Mouse (Mus musculus) MEL-GATA-1-ER (cell line): ENCODE data around the gene Repin1.

Experiments used
- DNase-seq: peaks from one replicate; pipeline ENCODE4 v3.0.0-alpha.2; 2012; ENCODE audit warnings: low read depth; ENCODE audit errors: extremely low read depth

Gene Repin1

DNA sequence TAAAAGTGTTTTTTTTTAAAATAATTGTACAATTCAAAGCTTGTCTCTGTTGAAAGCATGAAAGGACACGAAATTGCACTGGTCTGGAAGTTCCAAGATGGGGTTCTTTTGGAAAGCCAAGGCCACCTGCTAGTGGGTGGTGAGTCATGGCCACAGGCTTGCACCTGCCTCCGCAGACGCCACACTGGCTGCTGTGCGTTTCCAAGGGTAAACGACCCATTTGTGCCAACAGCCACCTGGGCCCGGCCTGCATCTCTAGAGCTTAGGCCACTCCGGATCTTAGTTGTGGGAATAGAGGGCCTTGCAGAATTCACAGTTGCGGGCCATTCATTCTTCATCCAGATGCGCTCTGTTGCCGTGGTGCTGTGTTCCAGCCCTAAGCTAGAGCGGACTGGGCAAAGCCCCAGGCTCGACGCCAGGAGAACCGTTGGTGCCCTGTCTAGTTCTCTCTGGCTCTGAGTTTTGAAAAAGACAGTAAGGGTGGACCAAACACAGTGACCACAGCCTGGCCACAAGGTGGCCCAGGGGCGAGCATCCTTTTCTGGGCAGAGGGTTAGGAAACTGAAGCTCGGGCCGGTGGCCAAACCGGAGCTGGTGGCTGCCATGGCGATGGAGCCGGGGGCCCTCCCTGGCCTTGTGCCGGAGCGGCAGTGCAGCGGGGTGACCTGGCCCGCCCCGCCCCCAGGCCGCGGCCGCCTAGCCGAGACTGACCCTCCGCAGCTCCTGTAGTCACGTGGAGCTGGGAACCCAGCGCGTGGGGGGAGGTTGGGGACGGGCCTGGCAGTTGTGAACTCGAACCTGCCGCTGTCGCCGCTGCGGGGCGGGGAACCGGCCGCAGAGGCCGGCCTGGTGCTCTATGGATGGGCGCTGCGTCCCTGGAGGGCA lies at the start of gene Repin1, which contains the start of gene Gm44965:
Repin1 (plus strand) TSS at position 726 of the 885 bp plus-strand sequence.
Gm44965 (plus strand) TSS at position 784 of the 885 bp plus-strand sequence.
- no peak for DNase-seq

DNA sequence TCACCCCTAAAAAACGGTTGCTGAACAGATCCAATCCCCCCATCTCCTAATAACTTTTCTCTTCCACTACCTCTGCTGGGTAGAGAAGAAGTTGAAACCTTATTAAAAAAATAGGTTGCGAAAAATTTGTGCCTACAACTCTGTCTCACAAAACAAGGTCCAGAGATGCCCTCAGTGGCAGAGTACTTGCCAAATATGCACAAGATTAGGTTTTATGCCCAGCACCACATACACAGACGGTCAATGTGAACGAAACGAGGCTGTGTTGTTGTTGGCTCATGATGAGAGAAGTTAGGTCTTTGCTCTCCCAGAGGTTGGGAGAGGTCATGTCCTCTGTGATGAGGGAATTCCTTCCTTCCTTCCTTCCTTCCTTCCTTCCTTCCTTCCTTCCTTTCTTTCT lies 48.4 kb upstream of the Repin1 start:
- DNase-seq: no peak

DNA sequence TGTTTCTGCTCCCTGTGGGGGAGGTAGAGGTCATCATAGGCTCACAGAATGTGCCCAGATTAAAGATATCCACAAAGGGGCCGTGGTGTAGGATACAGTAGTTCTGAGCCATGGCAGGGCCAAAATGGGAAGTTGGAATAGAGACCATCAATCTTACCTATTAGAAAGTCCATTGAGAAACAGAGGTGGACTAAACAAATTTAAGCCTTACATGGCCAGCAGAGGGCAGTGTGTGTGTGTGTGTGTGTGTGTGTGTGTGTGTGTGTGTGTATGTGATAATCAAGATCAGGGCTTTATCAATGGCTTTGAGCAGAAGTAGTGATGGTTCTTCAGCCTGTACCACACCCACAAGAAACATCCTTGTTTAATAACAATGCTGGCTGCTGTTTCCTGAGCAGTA lies 47.4 kb upstream of the Repin1 start:
- DNase-seq: no peak

DNA sequence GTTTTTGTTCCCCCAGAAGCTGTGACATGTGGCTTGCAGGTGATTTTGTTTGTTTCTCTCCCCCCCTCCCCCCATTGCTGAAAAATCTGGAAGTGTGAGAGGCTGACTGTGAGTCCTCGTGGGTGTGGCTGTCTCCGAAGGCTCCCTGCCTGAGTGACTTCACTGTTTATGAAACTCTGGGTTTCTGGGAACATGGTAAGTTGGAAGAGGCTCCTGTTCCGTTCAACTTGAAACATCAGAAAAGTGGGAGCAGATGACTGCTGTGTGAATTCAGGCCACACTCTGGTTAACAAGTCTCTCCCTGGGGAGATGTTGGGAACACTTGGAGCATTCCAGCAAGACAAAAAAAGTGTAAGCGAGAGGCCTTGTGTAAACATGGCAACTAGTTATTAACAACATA lies 46.8 kb upstream of the Repin1 start:
- DNase-seq: no peak

DNA sequence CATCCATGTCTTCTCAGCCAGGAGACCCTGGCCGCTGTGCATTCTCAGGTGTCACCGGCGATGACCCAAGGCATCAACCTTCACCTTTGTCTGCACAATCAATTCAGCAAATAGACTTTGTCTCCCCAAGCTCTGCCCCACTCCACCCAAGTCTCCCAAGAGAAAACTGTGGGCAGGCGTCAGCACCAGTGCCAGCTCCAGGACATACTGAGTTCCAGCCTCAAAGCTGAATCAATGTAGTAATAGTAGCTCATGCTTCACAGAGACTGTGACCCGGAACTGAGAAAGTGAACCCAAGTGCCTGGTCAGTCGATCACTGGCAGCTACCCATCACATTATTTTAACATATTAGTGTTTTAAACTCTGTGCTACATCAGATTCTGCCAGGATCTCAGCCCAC lies 45.4 kb upstream of the Repin1 start:
- DNase-seq: no peak

DNA sequence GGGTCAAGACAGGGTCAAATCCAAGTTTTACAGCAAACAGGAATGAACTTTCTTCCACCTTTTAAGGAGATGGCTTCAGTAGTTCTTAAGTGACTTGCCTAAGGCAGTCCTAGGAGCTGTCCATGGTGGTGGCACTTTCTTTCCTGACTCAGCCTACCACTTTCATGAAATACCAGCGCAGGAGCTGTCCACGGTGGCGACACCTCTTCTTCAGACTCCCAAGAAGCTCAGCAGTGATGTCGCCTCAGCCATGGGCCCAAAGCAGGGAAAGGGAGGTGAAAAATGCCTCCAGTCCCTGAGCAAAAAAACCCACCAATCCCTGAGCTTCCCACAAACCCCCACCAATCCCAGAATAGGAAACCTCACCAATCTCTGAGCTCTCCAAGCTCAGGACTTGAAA lies 40.8 kb upstream of the Repin1 start:
- DNase-seq: peak; percentile 1

DNA sequence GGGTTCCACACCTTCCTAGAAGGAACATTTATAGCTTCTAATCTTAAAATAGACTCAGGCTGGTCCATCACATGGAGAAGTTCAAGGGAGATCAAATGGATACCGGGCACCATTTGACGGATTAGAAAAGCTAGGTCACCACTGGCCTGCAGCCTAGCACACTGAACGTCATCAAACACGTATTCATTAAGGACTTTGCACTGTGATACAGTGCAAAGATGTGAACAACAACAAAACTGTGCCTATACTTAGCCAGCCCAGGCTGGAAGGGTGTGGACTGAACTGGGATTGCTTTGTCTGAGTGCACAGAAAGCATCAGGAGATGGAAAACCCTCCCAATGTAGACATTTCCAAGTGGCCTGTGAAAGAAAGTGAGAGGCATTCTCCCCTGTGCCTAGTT lies 39.9 kb upstream of the Repin1 start:
- no peak for DNase-seq

DNA sequence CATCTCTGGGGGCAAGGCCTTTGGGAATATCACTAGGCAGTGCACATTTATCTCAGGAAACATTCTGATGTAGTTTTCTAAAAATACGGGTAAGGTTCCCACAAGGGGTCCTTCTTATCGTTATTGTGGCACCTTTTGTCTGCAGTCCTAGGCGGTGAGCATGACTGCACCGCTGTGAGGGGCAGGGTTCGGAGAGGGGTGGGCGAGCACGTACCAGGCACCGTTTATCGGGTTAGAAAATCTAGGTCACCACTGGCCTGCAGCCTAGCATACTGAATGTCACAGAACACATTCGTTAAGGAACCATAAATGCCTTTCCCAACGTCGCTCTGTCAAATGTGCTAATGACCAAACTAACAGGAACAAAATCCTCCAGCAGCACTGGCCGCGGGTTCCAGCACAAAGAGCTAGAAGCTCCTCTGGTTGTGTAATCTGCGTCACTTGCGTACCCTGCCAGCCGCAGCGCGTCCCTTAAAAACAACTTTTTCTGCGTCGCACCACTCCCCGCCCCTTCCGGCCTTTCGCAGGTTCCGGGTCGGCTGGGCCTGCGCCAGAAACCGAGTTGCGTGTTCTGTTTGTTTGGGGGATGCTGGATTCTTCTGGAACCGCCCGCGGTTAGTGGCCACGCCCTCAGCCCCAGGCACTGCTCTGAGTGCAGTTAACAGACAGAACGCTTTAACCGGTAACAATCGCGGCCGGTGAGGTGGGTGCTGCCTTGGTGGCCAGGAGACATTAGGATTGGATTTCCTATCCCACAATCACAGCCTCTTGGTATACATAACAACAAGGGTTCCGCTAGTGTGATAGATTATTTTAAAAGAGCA lies 39.2 kb upstream of the Repin1 start, which contains the start of gene Lrrc61:
Lrrc61 (plus strand) TSS at position 517 of the 824 bp plus-strand sequence.
- DNase-seq: no peak

DNA sequence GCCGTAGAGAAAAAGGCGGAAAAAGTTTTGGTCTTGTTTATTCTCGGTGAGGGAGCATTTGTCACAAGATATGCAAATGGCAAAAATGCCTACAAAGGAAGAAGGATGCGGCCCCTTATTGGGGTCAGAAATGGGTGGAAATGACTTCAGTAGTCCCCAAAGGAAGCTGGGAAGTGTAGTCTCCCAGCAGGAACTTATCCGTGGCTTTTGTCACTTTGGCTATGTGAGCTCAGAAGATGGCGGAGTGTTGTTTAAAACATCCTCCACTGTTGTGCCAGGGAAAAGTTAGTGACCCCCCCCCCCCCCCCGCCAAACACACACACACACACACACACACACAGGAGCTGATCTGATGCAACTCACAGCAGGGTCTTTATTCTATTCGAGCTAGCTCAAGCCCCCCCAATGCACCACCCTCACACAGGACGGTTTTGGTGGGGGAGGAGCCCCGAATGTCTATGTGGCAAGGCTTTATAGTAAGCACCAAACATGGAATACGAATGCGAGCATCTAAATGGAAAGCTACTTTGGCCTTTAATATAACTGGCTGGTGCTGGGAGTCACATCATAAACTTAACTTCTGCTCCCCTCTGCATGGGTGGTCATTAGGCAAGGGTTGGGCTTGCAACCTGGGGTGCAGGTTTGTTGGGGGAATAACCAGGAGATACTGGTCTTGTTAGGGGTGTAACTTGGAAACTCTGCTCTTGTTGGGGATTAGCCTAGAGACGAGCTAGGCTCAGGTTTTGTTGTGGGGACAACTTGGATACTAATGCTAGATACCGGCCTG lies 38.4 kb upstream of the Repin1 start:
- no peak for DNase-seq

DNA sequence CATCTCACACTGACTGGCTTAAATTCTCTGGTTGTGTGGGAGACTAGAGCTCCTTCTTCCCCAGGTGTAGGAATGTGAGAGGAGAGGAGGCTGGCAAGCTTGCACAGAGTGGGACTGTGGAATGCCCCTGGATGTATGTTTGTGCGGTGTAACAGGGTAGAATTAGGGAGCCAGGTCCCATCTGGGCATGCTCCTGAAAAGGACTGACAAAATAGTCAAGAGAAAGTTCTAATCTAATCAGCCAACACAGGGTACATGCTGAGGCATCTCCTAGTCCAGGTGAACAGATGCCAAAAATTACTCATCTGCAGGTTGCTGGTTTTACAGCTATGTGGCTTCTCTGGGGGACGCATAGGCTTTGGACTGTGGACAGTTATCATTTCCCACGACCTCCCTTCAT lies 37.7 kb upstream of the Repin1 start:
- no peak for DNase-seq

DNA sequence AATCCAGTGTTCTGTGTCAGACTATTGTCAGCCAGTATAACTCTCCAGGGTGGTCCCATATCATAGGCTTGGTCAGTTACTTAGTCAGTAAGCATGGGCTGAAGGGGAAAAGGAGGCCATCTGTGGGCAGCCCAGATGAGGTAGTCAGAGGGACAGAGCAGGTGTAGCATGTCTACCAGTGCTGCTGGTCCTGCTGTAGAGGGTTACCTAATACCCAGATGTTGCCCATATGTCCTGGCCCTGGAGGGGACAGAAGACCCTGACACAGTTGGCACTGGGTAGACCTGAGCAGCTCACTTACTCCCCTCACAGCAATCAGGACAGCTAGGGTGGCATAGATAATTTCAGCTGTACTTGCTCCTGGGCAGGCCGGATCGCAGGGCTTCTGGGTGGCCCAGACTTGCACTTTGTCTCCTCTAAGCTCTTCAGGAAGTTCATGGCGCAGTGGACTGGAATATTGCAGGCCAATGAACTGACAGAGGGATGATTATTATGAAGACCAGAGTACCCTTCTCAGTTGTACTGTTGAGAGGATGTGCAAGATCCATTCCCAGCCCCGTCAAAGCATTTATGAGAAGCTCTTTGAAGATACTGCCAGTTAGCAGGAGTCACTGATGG lies 27.9 kb upstream of the Repin1 start:
- DNase-seq: no peak

DNA sequence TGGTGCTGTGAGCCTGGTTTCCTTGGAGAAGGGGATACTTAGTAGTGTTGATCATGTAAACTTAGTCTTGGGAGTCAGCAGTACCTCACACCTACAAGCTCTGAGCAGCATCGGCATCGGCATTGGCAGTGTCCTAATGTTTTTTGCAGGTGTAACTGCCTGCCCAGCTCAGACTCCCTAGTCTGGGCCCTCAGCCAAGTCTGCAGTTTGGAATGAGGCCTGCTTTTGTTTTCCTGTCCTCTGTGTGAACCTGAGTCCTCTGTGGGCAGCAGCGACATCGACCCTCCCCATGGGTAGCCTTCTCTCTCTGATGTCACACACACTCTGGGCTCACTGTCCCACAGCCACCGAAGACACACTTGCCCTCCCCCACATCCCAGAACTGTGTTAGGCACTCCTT lies 27.4 kb upstream of the Repin1 start:
- no peak for DNase-seq

DNA sequence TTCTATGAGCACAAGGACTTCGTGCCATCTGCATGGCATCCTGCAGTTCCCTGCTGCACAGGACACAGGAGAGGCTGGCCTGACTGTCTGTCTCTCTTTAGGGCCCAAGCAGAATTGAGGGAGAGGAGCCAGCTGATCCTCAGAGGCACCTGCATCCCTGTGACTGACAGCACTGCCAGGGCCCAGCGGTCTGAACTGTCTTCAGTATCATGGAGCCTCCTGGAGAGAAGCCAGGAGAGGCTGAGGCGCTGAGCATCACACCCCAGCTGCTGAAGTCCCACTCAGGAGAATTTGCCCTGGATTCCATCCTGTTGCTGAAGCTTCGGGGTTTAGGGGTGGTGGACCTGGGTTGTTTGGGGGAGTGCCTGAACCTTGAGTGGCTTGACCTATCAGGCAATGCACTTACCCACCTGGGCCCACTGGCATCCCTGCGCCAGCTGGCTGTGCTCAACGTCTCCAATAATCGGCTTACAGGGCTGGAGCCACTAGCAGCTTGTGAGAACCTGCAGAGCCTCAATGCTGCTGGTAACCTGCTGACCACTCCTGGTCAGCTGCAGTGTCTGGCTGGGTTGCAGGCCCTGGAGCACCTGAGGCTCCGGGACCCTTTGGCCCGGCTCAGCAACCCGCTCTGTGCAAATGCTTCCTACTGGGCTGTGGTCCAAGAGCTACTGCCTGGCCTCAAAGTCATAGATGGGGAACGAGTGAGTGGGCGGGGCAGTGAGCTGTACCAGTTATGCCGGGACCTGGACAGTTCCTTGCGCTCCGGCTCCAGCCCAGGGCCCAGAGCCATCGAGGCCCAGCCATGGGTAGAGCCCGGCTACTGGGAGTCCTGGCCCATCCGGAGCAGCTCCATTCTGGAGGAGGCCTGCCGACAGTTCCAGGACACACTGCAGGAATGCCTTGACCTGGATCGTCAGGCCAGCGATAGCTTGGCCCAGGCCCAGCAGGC lies 25.4 kb upstream of the Repin1 start:
- no peak for DNase-seq

DNA sequence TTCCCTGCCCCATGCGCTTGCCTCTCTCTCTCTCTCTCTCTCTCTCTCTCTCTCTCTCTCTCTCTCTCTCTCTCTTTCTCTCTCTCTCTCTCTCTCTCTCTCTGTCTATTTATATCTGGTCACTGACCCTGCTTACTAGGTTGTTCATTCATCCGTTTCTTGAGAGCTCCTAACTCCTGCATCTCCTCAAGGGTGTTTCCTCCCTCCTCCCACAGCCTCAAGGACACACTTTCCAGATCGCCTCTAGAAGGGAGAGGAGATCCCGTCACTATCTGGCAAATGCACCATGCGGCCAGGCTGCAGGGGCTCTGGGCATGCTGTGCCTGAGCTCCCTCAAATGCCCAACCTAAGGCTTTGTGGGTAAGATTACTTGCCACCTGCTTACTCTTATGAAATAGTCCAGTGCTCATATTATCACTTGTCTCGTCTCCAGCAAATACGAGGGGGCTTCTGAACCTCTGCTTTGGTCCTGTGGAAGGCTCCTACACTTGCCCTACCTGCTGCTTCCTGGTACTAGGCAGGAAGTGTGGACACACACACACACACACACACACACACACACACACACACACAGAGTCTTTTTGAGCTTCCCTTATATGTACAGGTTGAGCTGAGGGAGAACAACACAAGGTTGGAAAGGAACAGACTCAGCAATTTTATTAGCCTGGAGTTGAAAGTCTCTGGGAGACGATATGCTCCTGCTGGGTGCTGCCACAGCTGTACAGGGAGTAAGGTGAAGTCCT lies 24.4 kb upstream of the Repin1 start:
- DNase-seq: no peak

DNA sequence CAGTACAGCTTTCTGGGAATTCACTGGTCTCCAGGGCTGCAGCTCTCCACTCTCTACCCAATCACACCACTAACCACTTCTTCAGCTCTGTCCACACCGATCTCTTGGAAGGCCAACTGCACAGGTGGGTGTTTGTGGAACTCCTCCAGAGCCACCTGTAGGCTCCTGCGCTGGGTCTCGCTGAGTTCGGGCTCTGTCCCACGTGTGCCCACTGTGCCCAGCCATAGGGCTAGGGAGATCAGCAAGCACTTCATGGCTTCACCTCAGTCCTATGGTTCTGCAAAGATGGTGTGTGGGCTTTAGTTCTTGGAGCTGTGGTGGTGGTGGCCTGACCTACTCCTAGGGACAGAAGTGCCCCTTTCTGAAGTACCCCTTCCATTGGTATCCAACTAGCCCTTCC lies 21.7 kb upstream of the Repin1 start:
- DNase-seq: no peak

DNA sequence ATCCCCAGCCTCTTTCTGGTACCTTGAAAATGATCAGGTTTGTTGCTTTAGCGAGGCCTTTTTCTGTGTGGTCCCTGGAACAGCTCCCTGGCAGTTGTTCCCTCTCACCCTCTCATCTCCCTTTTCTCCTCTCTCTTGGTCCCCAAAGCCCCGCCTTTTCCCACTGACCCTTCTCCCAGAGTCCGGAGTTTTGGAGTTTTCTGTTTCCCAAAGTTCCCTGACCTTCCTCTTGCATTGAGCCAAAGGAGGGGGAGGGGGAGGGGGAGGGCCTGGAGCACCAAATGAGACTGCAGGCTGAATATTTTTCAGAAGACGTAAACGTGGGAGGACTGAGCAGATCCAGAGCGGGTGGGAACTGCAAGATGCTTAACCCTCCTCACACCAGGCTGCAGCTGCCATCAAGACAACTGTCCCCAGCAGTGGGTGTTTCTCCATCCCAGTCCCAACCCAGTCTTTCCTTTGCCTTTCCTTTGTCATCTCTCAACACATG lies 21.1 kb upstream of the Repin1 start, which contains the start of gene Rarres2:
Rarres2 (minus strand) TSS at position 218 of the 490 bp plus-strand sequence.
- no peak for DNase-seq

DNA sequence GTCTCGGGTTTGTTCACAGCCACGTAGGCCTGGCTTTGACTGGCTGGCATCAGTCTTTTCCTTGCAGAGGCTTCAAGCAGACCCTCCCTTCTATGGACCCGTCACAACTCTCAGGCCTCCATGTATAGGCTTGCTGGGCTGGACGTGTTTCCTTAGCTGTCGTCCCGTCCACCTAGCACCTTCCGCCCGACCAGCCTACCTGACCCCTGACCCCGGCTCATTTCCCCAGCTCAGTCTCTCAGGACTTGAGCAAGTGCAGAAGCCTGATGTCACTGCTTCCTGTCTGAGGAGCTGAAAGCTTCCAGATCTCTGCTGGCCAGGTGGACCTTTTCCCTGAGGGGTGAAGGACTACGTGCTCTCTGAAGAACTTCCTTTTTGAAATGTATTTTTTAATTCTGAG lies 20.4 kb upstream of the Repin1 start:
- no peak for DNase-seq

DNA sequence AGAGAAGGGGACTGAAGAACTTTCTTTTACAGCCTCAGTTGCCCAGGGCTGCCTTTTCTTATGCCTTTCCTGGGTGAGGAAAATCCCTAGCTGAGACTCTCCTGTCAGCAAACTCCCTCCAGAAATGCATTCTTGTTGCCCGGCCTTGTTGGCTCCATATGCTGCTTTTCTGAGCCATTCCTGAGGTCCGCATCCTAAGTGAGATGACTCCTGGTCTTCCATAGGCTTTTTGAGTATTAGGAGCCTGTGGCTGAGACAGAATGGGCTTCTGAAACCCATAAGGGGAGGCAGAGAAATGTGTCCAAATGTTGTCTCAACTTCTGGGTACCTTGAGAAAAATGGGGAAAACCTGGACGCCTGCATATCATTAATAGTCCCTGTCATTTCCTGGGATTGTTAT lies 19.7 kb upstream of the Repin1 start:
- DNase-seq: no peak

DNA sequence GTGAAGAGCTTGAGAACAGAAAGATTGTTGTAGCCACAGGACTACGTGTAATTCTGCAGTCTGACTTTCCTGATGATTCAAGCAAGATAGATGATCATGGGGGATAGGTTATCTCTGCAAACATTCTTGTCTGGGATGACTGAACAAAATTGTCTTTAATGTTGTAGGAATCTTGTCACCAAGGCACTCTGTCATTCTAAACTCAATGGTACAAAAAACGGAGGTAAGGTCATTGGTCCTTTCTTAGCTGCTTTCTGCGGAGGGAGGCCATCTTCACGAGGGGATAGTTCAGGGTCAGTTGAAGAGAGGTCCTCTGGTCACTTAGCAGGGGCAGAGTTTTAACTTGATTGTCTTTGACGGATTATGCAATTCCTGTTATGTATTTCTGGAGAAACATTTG lies 14.9 kb upstream of the Repin1 start:
- no peak for DNase-seq
